Mouse (Mus musculus) stomach, embryonic 16.5 days (tissue): ENCODE results near the gene Hprt. TPM values are rescaled to one million over a fixed set of nuclear protein-coding genes. Genes with fewer than 3 reads are reported as not detected.
A peak's percentile ranks its signal among the peaks of the same experiment; 100 is the strongest.

Source experiments
- ATAC-seq: fragments of 200-750 bp; cut with Nextera tagmentation; 2 replicates; pipeline ENCODE4 v1.8.0; 2017; ENCODE audit warnings: moderate number of reproducible peaks, moderate TSS enrichment; ENCODE audit not compliant: insufficient read depth, low FRiP score
- H3K27ac ChIP-seq: fragments of 300-500 bp; sonication (generic); 2 replicates; pipeline ENCODE4 v1.5.1; 2014; ENCODE audit warnings: low read length
- H3K27me3 ChIP-seq: fragments of 300-500 bp; sonication (generic); 2 replicates; pipeline ENCODE4 v1.6.1; 2014; ENCODE audit warnings: low read length, control low read depth, mixed read lengths; ENCODE audit not compliant: control insufficient read depth, insufficient read depth
- H3K36me3 ChIP-seq: fragments of 300-500 bp; sonication (generic); 2 replicates; pipeline ENCODE4 v1.6.1; 2014; ENCODE audit warnings: low read length; ENCODE audit not compliant: control insufficient read depth, insufficient read depth
- H3K4me1 ChIP-seq: fragments of 300-500 bp; sonication (generic); 2 replicates; pipeline ENCODE4 v1.6.1; 2014; ENCODE audit warnings: low read length, control low read depth, mixed read lengths; ENCODE audit not compliant: control insufficient read depth, insufficient read depth
- H3K4me2 ChIP-seq: fragments of 300-500 bp; sonication (generic); 2 replicates; pipeline ENCODE4 v1.6.1; 2014; ENCODE audit warnings: low read depth, low read length, mixed read lengths
- H3K4me3 ChIP-seq: fragments of 300-500 bp; sonication (generic); replicated peaks from 2 replicates; pipeline ENCODE4 v1.5.1; 2014; ENCODE audit warnings: mild to moderate bottlenecking, low read length
- H3K9ac ChIP-seq: fragments of 300-500 bp; sonication (generic); 2 replicates; pipeline ENCODE4 v1.6.1; 2014; ENCODE audit warnings: low read length
- H3K9me3 ChIP-seq: fragments of 300-500 bp; sonication (generic); replicated peaks from 2 replicates; pipeline ENCODE4 v1.6.1; 2016; ENCODE audit warnings: low read length, control low read depth; ENCODE audit not compliant: control insufficient read depth
- WGBS: fragments of 180-500 bp; shearing (Covaris S2); extraction: QIAGEN DNeasy Blood & Tissue Kit; methylation state at CpG from one replicate; pipeline ENCODE4 v1.1.7; 2014; 5-methylcytosine and 5-hydroxymethylcytosine counted together
- polyA plus RNA-seq: library from polyadenylated mRNA; unstranded; fragments of >200 nt; fragmentation: Nextera tagmentation; extraction: Ambion mirVana; gene quantifications from 2 replicates; pipeline ENCODE4 v1.2.1, GENCODE M21; 2015

Gene Hprt
- polyA plus RNA-seq, 1 experiment from 2014 or later: 224 TPM

DNA sequence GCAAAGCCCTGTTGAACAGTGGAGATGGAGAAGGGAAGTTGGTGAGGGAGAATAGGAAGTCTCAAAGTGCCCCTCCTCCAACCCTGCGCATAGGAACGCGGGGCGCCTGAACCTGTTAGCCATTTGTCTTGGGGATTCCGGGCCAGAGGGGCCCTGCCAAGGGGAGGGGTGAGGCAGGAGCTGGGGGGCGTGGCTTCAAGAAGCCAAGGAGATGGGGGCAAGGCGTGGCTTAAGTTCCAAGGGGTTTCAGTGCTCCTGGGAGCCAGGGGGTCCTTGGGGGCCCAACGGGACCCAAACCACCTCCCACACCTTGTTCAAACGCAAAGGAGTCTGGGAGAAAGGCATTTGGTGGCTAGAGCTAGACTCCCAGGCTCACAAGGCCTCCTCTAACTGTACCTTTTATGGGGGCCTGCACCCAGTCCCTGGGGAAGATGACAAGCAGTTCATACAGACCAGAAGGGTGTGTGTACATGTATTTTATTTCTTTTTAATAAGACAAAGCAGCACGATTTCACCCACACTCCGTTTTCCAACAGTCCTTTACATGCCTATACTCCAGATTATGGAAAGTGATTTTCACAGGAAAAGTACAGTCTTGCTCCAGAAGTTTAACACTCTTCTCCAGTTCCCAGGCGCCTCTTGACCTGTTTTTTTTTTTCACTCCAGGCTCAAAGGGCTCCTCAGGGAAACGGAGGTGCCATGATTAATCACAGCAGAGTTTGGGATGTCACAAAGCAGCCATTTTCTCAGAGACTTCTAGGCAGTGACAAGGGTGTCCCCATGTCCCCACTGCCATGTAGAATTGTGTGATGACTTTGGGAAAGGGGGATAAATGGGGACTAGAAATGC lies 64.9 kb downstream of the Hprt start:
- no peak overlapping the region; the same call in 1 of the 2 replicates for H3K9ac ChIP-seq
- peak overlapping the region; percentile 36 for H3K4me2 ChIP-seq
- no peak overlapping the region for H3K4me3 ChIP-seq
- H3K27ac ChIP-seq: peak overlapping the region; percentile 67
- H3K9me3 ChIP-seq: no peaks in the 10 kb centered on the region
- H3K4me1 ChIP-seq: peaks cover 7% of the 10 kb centered on the region
- no peaks in the 10 kb centered on the region for H3K36me3 ChIP-seq
- H3K27me3 ChIP-seq: no peaks in the 10 kb centered on the region
- peak; percentile 43; the same call in 1 of the 2 replicates for ATAC-seq
- 9% methylated on average over 13 of the region's 13 CpGs for WGBS

DNA sequence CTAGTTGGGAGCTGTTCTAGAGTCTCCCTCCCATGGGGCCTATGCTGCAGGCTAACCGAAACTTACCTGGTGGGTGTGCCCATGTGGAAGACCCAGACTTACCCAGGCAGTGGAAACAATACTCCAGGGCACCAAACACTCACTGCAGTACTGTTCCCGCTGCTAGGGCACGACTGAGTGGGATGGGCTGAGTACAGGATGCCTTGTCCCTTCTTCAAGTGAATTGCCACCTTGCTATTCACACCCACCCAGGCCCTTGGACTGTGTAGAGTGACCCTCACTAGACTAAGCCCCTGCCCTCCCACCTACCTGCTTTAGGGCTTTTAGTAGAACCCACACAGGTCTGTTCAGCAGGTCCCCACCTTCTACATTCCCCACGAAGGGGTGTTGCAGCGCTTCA lies 65.9 kb downstream of the Hprt start:
- WGBS: 49% methylated on average over 5 of the region's 5 CpGs

GRCm38 (mm10) chrX:53055771-53056170 lies 67.8 kb downstream of the Hprt start:
- Histone ChIP-seq H3K4me1 (peaks cover 9% of the 10 kb centered on the region), H3K4me3 (peak overlapping the region; percentile 60), H3K27me3 (no peaks in the 10 kb centered on the region), H3K36me3 (no peaks in the 10 kb centered on the region), H3K4me2 (peak overlapping the region; percentile 64), H3K27ac (peak overlapping the region; percentile 93), H3K9me3 (no peaks in the 10 kb centered on the region), H3K9ac (peak overlapping the region; percentile 82)
- no peak for ATAC-seq
- 11% methylated on average over 9 of the region's 9 CpGs for WGBS

More for the DNA sequence above, 65.9 kb downstream of the Hprt start:
- H3K4me1 ChIP-seq: peaks cover 9% of the 10 kb centered on the region
- no peaks in the 10 kb centered on the region for H3K36me3 ChIP-seq
- H3K9ac ChIP-seq: peak overlapping the region; percentile 54
- peak overlapping the region; percentile 67 for H3K27ac ChIP-seq
- no peaks in the 10 kb centered on the region for H3K9me3 ChIP-seq
- ATAC-seq: no peak
- H3K4me3 ChIP-seq: peak overlapping the region; percentile 29
- H3K4me2 ChIP-seq: peak overlapping the region; percentile 48
- no peaks in the 10 kb centered on the region for H3K27me3 ChIP-seq

- Histone ChIP-seq H3K36me3 (no peaks in the 10 kb centered on the region), H3K9me3 (no peaks in the 10 kb centered on the region), H3K4me3 (peak overlapping the region; percentile 60), H3K27ac (peak overlapping the region; percentile 93), H3K27me3 (no peaks in the 10 kb centered on the region), H3K9ac (peak overlapping the region; percentile 82), H3K4me2 (peak overlapping the region; percentile 64), H3K4me1 (peaks cover 9% of the 10 kb centered on the region)
- 11% methylated on average over 29 of the region's 33 CpGs for WGBS
- ATAC-seq: no peak
Measured at GRCm38 (mm10) chrX:53056627-53057026, 68.7 kb downstream of the Hprt start.

- no peaks in the 10 kb centered on the region for H3K27me3 ChIP-seq
- peak overlapping the region; percentile 82 for H3K9ac ChIP-seq
- peak; percentile 91 for ATAC-seq
- H3K4me3 ChIP-seq: peak overlapping the region; percentile 60
- no peaks in the 10 kb centered on the region for H3K36me3 ChIP-seq
- WGBS: 8% methylated on average over 41 of the region's 42 CpGs
- peak overlapping the region; percentile 64 for H3K4me2 ChIP-seq
- peak overlapping the region; percentile 93 for H3K27ac ChIP-seq
- H3K9me3 ChIP-seq: no peaks in the 10 kb centered on the region
- H3K4me1 ChIP-seq: peaks cover 9% of the 10 kb centered on the region
Measured at GRCm38 (mm10) chrX:53057054-53057759, 69.3 kb downstream of the Hprt start.

DNA sequence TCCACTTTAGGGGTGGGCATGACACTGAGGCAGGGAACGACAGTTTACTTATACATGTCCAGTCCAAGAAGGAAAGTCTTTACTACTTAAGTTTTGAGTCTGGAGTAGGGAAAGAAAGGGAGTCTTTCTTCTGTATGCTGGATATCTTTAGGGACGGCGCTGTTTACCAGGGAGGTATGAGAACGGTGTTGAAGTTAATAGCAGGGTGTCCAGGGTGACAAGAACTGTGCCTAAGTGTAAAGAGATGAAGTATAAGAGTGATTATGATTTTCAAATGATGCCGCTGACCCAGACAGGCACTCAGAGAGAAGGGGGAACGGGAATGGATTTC lies 69.8 kb downstream of the Hprt start:
- Histone ChIP-seq H3K36me3 (no peaks in the 10 kb centered on the region), H3K27me3 (no peaks in the 10 kb centered on the region), H3K27ac (peak overlapping the region; percentile 93), H3K4me2 (peak overlapping the region; percentile 64), H3K4me1 (peaks cover 9% of the 10 kb centered on the region), H3K9ac (peak overlapping the region; percentile 68), H3K9me3 (no peaks in the 10 kb centered on the region), H3K4me3 (peak overlapping the region; percentile 60)
- WGBS: 38% methylated on average over 6 of the region's 6 CpGs
- no peak for ATAC-seq

GRCm38 (mm10) chrX:53058459-53059280 lies 70.7 kb downstream of the Hprt start:
- peak overlapping the region; percentile 60 for H3K9ac ChIP-seq
- H3K4me2 ChIP-seq: peak overlapping the region; percentile 64
- H3K4me3 ChIP-seq: peak overlapping the region; percentile 30
- no peak for ATAC-seq
- peak overlapping the region; percentile 60; the same call in 1 of the 2 replicates for H3K27ac ChIP-seq
- peaks cover 8% of the 10 kb centered on the region for H3K4me1 ChIP-seq
- H3K36me3 ChIP-seq: no peaks in the 10 kb centered on the region
- 14% methylated on average over 33 of the region's 33 CpGs for WGBS
- no peaks in the 10 kb centered on the region for H3K9me3 ChIP-seq
- H3K27me3 ChIP-seq: no peaks in the 10 kb centered on the region

DNA sequence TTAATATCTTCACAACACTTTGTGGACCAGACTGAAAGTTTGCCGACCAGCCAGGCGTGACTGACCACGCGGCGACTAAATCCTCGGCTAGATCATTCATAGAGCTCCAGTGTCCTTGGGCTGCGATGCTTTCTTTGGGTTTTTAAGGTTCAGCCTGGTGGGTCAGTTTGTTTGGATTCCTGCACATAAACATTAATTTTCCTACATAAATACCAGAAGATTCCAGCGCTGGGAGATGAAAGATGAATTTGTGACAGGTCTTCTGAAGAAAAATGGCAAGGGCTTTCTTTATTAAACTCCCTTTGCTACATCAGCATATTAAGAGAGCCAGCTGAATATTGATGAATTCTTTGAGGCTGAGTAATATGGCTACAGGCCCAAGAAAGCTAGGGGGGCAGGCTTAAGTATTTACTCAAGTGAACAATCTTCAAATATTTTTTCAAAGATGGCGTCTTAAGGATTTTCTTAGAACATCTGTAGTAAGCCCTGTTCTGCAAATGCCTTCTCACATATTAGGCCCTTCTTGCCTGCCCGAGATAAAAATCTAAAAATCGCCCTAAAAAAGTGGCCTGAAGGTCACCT lies 71.6 kb downstream of the Hprt start:
- ATAC-seq: no peak
- H3K36me3 ChIP-seq: no peaks in the 10 kb centered on the region
- H3K4me3 ChIP-seq: no peak overlapping the region
- H3K4me1 ChIP-seq: peaks cover 3% of the 10 kb centered on the region; the same call in 1 of the 2 replicates
- H3K27ac ChIP-seq: peak overlapping the region; percentile 46; the same call in 1 of the 2 replicates
- no peak overlapping the region for H3K9ac ChIP-seq
- no peaks in the 10 kb centered on the region for H3K9me3 ChIP-seq
- H3K27me3 ChIP-seq: no peaks in the 10 kb centered on the region
- WGBS: 29% methylated on average over 11 of the region's 11 CpGs
- peak overlapping the region; percentile 64 for H3K4me2 ChIP-seq
